Mouse (Mus musculus) frontal cortex, postnatal 10 days (tissue): ENCODE results near the gene Rtl8b.
"Not testable (repeated sequence)": the region's sequence is repeated elsewhere in the genome, so short reads cannot be mapped to it uniquely, and the experiment has no call there.

Source experiments
- DNase-seq, 2 experiments: peaks; one replicate each; pipeline ENCODE4 v3.0.0; 2022; ENCODE audit warnings: low spot score in 2 of 2, mixed read lengths in 1 of 2

Rtl8b gene

DNA sequence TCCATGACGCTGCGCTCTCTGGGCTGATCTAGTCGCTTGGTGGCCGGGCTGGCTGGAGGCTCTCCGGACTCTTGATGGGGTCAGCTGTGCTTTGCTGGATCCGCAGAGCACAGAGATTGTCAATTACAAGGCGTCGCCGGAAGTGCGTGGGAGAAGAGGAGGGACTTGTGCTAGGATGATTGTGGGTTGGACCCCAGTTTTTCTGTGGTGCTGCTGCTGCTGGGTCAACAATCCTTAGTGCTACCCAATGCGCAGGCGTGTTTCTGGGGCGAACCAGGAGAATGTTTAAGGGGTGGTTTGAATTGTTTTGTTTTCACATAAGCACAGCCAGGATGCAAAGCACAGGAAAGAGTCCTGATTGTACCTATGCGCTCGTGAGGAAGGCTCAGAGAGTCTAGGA lies at the start of gene Rtl8b:
Rtl8b (minus strand) TSS at position 115 of the 400 bp plus-strand sequence.
- peak; percentile 73 to 76 for DNase-seq

DNA sequence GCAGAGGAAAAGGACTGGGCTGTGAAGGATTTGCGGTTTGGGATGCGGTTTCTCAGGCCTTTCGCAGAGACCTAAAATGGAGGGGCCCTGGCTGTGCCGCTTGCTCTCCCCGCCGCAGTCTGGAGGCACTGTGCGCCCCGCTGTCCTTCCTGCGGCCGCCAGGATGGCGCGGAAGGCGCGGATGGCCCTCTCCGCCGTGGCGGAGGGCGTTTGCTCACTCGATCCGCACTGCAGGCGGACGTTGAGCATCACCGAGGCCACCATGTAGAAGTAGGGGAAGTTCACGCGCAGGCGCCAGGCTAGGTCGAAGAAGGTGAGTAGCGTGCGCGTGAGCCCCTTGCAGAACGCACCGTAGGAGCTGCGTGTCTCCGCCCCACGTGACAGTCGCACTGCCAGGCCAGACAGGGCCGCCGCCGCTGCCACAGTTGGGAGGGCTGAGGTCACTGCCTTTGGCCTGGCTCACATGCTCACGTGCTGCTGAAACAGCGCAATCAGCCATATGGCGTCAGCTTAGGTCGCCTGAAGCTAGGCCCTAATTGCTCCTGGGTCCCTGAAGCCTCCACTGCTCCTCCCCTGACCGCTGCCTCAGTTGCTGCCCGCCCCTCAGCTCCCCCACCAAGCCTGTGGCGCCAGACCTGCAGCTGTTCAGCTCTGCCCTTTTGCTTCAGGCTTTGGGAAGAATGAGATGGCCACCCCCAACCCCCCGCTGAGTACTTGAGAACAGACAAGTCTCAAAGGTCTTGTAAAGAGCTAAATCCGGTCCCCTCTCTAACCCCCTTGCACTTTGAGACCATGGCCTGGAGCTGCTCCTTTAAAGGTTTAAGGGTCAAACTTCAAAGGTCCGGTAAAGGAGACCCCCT lies 46.3 kb upstream of the Rtl8b start:
- peak; percentile 14 to 34 for DNase-seq

DNA sequence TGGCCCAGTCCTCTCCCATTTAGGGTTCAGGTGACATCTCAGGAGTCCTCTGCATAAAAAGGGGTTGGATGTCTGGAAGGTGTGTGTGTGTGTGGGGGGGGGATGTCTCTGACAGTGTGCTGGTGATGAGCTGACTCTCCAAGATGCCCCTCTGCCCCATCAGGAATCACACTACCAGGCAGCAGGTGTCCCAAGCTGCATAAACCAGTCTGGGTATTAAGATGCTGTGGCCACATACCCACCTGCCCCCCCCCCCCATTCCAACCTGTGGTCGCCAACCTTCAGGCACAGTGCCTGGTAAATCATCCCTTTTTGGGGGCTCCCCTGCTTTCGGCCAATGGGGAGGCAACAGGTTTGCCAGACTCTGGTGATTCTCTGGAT lies 45.7 kb upstream of the Rtl8b start:
- no peak for DNase-seq

DNA sequence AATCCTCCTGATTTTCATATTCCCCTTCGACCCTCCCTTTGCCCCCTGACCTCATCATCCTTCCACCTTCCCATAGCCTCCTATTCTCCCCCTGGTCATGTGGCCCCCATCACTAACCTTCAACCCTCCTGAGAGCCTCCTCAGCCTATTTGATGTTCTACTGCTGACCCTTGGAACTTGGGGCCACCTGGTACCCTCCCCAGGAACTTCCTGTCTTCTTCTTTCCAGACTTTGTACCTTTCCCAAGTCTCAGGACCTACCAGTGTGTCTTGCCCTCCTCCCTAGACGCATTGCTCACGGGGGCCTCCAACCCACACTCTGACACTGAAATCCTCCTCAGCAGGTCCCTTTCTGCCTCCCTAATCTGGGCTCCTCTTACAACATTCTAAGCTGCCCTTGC lies 32.5 kb upstream of the Rtl8b start:
- DNase-seq = no peak

DNA sequence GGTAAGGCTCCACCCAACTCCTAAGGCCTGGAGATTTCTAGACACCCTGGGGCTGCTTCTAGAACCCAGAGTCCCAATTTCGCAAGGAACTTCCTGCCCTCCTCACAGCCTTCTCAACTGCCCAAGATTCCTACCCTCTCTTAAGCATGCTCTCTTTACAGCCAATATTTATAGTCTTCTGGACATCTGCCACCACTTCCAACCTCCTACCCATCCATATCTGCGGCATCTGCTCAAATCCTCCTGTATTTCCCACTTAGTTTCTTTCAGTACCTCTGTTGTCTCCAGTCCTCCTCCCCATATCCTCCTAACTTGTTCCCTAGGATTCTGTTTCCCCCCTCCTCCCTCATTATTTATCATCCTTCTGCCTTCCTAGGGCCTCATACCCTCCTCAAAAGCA lies 29.0 kb upstream of the Rtl8b start:
- DNase-seq = no peak

DNA sequence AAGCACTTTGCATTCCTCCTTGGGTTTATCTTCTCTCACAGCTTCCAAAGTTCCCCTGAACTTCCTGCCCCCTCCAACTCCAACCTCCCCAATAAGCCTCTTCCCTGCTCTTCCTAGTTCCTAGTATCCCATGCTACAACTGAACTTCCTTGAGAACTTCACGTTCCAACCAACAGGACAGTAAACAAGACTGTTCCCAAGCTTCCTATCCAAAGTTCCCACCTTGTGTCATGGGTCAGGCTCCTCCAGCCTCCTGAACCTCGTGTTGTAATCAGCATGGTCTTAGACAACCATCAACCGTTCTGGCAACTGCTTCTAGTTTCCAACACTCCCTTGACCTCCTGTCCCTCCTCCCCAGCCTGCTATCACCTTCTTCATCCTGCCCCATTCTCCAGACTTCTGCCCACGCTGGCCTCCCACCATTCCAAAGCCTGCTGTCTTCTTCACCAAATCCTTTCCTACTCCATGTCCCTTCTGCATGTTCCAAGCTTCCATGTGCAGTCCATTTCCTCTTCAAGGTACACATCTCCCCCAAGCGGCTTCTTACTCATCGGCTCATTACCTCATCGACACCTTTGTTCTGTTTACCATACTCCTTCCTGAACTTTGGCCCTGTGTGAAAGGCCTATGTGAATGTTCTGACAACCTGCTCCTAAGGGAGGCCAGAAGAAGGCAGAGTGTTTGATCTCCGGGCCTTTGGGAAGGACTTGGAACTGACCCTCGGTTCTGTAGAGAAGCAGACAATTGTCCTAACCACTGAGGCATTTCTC lies 24.0 kb upstream of the Rtl8b start:
- DNase-seq = no peak

DNA sequence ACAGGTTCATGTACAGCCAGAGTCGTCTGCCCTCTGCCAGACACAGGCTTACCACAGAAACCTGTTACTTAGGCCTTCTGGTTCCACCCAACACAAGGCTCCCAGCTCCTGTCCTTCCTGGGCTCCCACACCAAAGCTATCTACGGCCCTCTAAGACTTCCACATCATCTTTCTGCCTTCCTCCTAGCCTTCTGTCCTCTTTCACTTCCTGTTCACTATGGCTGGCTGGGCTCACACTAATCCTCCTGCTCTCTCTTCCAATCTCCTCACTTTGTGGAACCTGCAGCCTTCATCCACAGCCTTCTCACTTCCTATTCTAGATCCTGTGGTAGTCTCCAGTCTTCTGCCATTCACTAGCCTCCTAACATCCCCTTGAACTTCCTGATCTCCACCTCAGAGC lies 22.9 kb upstream of the Rtl8b start:
- DNase-seq = no peak

DNA sequence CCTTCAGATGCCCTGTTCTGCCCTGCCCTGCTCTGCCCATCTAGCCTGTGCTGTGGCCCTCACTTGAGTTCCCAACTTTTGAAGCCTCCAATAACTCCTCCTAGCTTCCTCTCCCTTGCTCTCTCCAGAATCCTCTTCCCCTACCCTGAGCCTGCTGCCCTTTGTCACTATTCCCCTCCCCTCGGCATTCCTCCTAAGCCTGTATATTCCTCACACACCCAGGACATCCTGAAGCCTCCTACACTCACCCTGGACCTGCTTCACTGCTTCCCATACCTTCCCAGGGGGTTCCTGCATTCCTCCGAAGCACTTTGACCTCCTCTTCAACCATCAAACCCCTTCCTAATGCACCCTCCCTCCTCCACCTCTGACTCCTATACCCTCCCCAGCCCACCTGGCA lies 21.9 kb upstream of the Rtl8b start:
- DNase-seq = no peak

DNA sequence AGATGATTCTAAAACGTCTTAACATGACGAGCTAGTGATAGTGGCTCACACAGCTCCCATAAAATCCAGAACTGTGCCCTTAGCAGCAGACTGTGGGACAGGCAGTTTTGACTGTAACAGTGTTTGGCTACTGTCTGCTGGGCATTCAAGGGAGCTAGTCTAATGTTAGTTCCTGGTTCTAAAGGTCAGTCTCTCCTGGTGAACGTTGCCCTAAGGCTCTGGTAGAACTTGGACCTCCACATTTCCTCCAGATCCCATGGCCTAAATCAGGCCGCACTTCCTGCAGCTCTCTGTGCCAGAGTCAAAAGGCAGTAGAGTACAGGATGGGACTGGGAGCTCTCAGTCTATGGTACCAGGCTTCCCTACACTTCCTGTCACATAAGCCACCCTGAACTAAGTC lies 14.5 kb upstream of the Rtl8b start:
- not testable (repeated sequence) for DNase-seq

DNA sequence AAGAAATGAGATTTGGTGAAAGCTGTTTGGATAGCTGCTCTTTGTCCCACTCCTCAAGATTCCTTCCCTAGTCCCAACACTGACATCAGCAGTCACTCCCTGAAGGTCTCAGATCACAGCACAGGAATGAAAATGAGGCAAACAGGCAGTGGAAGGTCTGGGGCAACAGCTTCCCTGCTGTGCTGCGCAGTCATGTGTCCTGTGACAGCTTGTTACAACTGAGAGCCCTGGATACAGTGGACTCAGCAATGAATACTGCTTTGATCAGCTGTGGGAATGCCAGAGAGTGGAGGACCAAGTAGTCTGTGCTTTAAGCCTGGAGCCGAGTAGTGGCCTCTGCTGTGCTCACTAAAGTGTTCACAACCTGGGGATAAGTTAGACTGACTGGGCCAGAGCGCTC lies 12.4 kb upstream of the Rtl8b start:
- not testable (repeated sequence) for DNase-seq

DNA sequence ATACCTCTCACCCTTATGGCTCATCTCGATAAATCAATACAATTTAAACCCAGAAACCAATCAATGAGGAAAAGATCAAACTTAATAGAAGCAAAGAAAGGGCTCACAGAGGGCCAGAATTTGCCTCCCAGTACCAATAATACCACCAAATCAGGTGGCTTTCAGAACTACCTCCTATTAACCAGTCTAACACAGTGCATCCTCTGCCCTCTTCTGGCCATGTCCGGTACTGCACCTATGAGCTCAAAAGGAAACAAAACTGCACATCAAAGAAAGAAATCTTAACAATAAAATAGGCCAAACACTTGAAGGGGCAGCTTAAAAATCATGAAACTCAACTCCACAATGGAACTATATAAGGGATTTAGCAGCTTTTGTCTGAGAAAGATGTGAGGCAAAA lies 6.7 kb upstream of the Rtl8b start:
- DNase-seq = peak; percentile 14 to 48

DNA sequence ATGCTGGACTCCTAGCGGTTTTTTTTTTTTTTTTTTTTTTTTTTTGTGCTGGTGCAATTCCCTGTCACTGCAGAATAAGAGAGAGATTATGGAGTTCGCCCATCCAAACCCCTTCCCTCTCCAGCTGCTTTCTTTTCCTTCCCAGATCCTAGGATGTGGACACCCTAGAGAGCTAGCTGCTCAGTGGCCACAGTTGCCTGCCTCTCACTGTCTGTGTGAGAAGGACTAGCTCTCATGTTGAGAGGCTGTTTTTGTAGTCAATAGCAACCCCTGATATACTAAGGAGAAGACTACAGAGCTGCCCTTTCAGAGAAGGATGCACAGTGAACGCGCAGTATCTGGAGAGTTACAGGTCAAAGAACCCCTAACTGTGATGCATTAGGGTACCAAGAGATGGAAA lies 488 bp upstream of the Rtl8b start:
- DNase-seq = not testable (repeated sequence)

DNA sequence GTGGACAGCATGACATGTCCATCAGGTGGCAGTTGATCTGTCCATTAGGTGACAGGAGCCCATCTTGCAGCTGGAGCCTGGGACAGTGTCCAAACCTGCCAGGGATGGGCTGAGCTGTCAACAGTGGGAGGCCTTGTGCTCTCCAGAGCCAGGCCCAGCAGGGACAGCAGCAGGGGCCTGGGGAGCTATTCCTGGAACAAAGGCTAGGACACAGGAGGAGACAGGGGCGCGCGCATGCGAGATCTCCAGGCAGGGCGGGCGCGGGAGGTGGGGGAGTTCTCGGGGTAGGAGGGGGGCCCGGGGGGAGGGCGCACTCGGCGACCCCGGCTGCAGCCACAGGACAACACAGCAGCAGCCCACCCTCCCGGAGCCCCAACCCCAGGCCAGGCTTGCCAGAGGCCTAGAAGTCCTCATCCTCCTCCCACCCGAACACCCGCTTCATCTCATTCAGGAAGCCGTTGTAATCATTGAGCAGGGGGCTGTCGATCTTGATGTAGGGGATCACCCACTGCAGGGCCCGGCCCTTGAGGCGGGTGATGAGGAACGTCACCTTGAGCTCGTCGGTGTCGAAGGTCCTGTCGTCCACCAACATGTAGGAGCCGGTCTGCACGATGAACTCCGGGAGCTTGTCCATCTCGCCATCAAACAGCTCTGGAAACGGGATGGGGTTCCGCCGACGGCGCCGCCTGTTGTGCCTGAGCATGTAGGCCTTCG lies 494 bp downstream of the Rtl8b start:
- DNase-seq = not testable (repeated sequence)

DNA sequence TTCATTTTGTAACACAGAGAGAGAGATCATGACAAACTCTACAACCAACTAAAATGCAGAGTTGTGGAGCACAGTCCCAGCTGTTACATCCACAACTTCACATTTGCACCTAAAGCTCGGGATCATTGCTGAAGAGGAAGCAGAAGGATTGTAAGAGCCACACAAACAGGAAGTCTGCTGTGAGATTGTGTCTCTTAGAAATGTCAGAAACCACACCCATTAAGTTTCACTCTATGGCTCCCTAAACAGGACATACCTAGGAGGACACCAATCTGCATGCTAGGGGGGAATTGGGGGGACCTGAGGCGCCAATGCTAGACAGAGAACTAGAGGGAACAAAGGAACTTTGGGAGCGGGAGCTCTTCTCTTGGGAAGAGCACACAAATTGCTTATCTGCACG lies 17.3 kb downstream of the Rtl8b start:
- not testable (repeated sequence) for DNase-seq

DNA sequence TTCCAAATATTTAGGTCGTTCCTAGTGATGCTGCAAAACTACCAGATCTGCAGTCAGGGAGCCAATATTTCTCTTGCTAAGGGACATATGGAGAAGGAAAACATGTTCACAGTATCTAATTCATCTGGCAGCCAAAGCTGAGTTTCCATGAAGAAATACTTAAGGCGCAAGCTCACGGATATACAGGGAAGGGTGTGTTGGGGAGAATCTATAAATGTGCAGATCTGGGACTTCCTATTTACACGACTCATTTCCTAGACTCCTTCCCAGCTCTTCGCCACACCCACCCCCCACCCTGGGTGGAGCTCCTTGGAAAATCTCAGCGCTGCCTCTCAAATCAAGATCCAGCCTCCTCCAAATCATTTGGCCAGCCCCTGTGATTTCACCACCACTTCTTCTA lies 24.3 kb downstream of the Rtl8b start:
- DNase-seq = no peak

DNA sequence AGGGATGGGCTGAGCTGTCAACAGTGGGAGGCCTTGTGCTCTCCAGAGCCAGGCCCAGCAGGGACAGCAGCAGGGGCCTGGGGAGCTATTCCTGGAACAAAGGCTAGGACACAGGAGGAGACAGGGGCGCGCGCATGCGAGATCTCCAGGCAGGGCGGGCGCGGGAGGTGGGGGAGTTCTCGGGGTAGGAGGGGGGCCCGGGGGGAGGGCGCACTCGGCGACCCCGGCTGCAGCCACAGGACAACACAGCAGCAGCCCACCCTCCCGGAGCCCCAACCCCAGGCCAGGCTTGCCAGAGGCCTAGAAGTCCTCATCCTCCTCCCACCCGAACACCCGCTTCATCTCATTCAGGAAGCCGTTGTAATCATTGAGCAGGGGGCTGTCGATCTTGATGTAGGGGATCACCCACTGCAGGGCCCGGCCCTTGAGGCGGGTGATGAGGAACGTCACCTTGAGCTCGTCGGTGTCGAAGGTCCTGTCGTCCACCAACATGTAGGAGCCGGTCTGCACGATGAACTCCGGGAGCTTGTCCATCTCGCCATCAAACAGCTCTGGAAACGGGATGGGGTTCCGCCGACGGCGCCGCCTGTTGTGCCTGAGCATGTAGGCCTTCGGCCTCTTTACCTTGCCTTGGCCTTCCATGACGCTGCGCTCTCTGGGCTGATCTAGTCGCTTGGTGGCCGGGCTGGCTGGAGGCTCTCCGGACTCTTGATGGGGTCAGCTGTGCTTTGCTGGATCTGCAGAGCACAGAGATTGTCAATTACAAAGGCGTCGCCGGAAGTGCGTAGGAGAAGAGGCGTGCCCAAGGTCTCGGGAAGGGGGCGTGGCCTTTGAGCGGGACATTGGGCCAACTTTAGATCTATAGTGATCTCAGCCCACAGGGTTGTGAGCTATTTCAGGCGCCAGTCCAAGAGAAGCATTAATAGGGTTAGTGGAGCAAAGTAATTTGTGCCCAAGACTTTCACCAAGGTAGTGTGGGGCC lies 26.9 kb downstream of the Rtl8b start, which contains the start of gene Rtl8a:
Rtl8a (minus strand) TSS at position 703 of the 982 bp plus-strand sequence.
- peak; percentile 48 to 70 for DNase-seq

DNA sequence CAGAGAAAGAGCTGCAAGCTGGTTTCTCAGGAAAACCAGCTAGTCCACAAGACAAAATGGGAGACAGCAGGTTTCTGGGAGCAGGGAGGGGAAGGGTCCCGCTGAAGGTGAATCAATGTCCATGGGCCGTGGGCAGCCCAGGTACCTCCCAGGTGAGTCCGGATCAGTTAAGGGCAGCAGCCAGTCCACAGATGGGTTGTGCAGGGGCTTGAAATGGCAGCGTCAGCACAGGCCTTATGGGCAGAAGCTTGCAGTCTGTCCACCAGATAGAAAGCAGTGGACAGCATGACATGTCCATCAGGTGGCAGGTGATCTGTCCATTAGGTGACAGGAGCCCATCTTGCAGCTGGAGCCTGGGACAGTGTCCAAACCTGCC lies 27.6 kb downstream of the Rtl8b start:
- DNase-seq = not testable (repeated sequence)

DNA sequence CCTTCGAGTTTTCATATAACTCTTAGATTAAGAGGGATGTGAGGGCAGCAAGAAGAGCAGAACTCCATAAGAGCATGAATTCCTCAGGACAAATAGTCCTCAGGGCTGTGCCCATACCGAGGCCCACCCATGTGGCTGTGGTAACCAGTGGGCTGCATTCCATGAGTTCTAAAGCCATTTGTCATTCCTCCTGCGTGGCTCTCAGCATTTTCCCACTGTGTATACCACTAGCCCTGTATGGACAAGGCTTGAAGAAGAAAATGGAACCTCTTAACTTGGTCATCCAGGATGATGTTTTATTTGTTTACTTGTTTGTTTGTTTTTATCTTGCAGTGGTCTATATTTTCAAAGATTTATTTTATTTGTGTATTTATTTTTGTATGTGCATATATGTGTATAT lies 32.1 kb downstream of the Rtl8b start:
- not testable (repeated sequence) for DNase-seq
